Mouse (Mus musculus): Measurements from ENCODE around the gene Ankrd24.
"Not testable (repeated sequence)": the region's sequence is repeated elsewhere in the genome, so short reads cannot be mapped to it uniquely, and the experiment has no call there.

The Ankrd24 gene

GRCm38 (mm10) chr10:81605974-81606751 lies 22.2 kb upstream of the Ankrd24 start, which contains the start of gene BC025920:
Gene BC025920, plus strand, starts transcription at chr10:81606270.
- DNase-seq (ENCODE audit: low spot score): peak; percentile 95

- DNase-seq (ENCODE audit: low spot score): no peak
Measured at GRCm38 (mm10) chr10:81608308-81608707, 20.0 kb upstream of the Ankrd24 start.

DNA sequence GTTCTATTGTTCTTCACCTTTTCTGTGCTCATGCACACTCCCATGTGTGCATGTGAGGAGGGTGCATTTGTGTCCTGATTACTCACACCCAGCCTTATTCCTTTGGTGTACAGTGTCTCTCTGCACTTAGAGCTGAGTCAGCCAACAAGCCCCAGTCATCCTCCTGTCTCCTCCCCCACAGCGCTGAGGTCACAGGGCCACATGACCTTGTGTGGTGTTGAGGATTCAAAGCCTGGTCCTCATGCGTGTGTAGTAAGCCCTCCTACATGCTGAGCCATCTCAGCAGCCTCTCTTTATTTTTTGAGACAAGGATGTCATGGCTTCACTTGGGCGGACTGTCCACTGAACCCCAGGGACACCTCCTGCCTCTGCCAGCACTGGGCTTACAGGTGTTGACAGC lies 15.6 kb upstream of the Ankrd24 start:
- DNase-seq (ENCODE audit: low spot score): no peak

GRCm38 (mm10) chr10:81615486-81615885 lies 12.9 kb upstream of the Ankrd24 start:
- no peak for DNase-seq (ENCODE audit: low spot score)

GRCm38 (mm10) chr10:81619976-81620375 lies 8.4 kb upstream of the Ankrd24 start:
- no peak for DNase-seq (ENCODE audit: low spot score)

DNA sequence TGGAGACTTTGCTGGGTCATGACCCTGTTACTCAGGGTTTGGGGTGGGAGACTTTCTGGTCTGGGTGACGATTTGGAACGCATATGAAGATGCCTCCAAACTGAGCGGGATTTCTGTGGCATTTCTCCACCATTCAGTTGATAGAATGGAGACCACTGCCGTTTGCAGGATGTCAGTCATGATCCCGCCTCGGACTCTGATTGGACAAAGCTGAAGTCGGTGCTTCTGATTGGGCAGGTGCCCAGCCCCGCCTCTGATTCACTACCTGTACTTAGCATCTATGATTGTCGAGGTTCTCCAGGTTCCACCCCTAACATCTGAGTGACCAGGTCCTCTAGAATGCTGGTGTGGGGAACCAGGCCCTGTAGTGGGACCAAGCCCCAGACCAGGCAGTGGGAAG lies 7.6 kb upstream of the Ankrd24 start:
- DNase-seq (ENCODE audit: low spot score): no peak

DNA sequence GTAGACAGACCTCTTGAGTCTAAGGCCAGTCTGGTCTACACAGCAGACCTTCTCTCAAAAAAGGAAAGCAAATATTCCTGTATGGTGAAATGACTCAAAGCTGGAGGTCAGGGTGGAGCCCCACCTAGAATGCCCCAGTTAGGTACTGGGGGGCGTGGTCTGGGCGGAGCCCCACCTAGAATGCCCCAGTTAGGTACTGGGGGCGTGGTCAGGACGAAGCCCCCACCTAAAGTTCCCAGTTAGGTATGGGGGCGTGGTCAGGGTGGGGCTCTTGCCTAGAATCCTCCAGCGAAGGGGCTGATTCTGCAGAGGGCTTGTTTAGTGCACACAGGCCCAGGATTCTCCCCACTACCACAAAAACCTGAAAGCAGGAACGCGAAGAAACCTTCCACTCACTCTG lies 4.9 kb upstream of the Ankrd24 start:
- DNase-seq (ENCODE audit: low spot score): no peak

- no peak for DNase-seq (ENCODE audit: low spot score)
Measured at GRCm38 (mm10) chr10:81626101-81626993, 2.0 kb upstream of the Ankrd24 start.

GRCm38 (mm10) chr10:81626994-81627835 lies 1.1 kb upstream of the Ankrd24 start, which contains the start of gene Sirt6:
Gene Sirt6, minus strand, starts transcription at chr10:81627797.
- DNase-seq (ENCODE audit: low spot score): peak; percentile 91

DNA sequence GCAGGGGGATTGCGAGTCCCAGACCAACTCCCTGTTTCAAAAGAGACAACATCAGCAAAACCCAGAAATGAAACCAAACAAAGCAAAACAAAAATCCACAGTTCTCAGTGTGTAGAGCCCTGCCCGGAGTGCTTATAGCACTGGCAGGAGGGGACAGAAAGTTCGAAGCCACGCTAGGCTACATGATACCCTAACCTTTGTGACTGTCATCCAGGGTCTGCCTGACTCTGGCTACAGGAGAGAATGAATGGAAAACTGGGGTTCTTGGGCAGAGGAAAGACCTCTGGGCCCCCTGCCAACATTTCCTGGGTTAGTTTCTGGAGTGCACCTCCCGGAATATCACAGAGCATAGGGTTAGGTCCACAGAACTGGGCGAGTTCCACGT lies 512 bp upstream of the Ankrd24 start:
- no peak for DNase-seq (ENCODE audit: low spot score)

- peak; percentile 84 for DNase-seq (ENCODE audit: low spot score)
Measured at GRCm38 (mm10) chr10:81633253-81634099, 5.1 kb downstream of the Ankrd24 start.

GRCm38 (mm10) chr10:81636338-81636737 lies 8.0 kb downstream of the Ankrd24 start:
- DNase-seq (ENCODE audit: low spot score): no peak

DNA sequence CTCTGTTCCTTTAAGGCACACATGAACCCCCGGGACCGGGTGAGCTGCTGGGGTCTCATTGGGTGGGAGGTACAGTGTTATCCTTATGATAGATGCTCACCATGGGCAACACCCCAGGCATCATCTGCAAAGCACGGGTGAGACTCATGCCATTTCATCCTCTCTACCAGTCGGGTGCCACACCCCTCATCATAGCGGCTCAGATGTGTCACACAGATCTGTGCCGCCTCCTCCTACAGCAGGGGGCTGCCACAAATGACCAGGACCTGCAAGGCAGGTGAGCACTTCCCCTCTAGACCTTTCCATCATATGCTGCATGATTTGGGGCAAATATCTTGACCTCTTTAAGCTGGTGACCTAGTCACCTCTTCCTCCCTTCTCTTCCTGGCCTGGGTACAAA lies 9.8 kb downstream of the Ankrd24 start:
- no peak for DNase-seq (ENCODE audit: low spot score)

GRCm38 (mm10) chr10:81640825-81641224 lies 12.5 kb downstream of the Ankrd24 start:
- DNase-seq (ENCODE audit: low spot score): not testable (repeated sequence)

DNA sequence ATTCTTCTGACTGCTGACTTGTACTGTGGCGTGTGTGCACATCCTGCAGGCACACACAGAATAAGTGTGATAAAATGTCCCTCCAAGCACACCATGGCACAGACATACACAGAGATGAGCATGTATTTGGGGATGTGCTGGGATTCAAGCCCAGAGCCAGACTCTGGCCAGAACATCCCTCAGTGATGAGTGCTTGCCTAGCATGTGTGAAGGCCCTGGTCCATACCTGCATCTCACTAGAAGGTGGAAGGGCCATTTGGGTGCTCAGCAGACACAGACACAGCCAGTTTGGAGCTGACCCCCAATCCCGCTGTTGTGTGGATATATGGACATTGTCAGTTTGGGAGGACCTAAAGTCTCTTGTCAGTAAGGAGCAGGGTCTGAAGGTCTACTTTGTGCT lies 13.2 kb downstream of the Ankrd24 start:
- DNase-seq (ENCODE audit: low spot score): no peak

GRCm38 (mm10) chr10:81641978-81642647 lies 13.8 kb downstream of the Ankrd24 start:
- DNase-seq (ENCODE audit: low spot score): no peak

DNA sequence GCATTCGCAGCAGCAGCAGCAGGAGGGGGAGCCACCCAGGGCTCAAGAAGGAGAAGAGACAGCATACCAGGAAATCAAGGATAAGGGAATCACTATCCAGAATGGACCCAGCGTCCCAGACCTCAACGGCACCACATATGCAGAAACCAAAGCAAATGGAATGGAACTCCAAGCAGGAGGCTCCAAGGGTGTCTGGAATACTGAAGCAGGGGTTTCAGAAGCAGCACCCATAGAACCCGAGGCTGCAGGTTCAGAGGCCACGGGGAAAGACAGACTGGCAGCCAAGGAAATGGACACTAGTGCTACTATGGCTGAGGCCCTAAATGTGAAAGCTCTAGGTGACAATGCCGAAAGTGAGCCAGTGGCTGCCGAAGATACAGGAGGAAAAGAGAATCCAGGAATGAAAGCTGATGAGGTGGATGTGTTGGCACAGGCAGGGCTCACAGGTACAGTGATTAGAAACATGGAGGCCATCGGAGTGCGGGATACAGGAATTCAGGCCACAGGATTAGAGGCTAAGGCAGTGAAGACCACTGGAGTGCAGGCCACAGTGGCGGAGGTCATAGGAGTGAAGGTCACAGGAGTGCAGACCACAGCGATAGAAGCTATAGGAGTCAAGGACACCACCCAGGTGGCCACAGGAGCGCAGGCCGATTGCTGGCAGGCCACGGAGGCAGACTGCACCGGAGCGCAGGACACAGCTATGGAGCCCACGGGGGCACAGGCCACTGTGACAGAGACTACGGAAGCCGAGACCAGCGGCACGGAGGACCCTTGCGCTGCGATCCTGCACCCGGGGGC lies 14.5 kb downstream of the Ankrd24 start:
- DNase-seq (ENCODE audit: low spot score): no peak

GRCm38 (mm10) chr10:81643449-81644055 lies 15.2 kb downstream of the Ankrd24 start:
- peak; percentile 94 for DNase-seq (ENCODE audit: low spot score)

DNA sequence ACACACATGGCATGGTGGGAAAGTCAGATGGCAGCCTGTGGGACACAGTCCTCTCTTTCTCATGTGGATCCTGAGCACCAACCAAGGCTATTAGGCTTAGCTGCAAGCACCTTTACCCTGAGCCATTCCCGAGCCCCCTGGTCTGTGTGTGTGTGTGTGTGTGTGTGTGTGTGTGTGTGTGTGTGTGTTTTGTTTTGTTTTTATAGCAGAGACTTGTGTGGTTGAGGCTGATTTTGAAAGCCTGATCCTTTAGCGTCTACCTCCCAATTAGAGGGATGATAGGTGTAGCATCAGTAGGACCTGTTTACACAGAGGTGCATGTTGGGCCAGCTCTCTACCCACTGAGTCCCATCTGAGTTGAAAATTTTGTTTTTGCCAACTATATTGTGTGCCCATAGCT lies 15.8 kb downstream of the Ankrd24 start:
- no peak for DNase-seq (ENCODE audit: low spot score)

Measured in left cerebral cortex, adult 11 months (tissue).